ENCODE assay signal across 10 mouse cellular contexts in the genomic region with DNA sequence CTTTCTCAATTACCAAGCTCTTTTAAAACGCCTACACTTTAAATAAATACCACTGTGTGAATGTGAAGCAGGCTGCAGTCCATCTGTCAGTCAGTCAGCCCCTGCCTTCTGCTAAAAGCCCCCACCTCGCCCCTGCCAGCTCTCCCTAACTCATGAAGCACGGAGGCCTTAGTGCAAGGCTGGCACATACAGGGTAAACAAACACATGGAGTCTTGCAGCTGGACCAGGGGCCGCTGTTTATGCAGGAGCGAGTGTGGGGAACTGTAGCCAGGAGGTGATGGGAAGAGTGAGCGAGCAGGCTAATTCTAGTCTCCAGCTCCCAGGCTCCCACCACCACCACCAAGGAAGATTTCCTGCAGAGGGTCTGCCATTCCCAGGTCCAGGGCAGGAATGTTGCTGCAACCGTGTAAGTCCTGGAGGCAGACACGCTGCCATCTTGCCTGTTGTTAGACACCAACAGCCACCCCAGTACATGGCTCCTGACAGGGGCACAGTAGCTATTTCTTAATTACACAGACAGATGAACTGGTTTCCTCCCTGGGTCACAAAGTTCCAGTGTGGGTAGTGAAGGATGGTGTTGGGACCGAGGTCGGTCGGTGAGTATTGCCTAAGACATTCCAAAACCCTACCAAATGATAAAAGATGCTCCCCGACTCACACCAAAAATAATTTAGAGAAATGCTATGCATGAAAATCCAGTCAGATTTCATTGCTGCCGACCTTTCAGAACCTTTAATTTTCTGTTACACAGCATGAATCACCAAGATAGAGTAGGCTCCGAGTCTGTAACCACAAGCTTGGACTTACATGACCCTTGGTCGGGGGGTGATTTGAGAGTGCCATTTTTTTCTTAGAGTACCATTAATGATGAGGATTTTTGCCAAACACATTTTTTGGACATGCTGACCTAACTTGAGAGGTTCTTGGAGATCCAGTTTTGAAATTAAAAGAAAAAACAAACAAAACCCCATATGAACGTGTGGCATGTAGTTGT. TPM values are rescaled to one million over a fixed set of nuclear protein-coding genes. Genes with fewer than 3 reads are reported as not detected.
DNase-seq lines count a peak whose midpoint lies in the region; ATAC-seq lines count a peak whose summit lies in the region.
"Had no signal": no experiment of that assay in that cellular context is flagged by ENCODE, and none has a peak within 500 bp of the region (broad histone marks: within the 10 kb centered on the region; RNA-seq: fewer than 3 reads in every experiment).

No protein-coding gene starts in this region.

- DNase-seq in cerebellum, postnatal 10 days, result peak; percentile 52 to 57
- no peak for DNase-seq in neural tube, embryonic 11.5 days (ENCODE audit: low spot score)
- no peak for DNase-seq in neural tube, embryonic 10.5 days (ENCODE audit: extremely low spot score, low spot score)
- no peak for DNase-seq in urinary bladder, postnatal 25 days (ENCODE audit: low spot score)
- no peak for DNase-seq in c-Kit-positive CD71-positive TER-119-positive erythroid progenitor cells, embryonic 14.5 days (ENCODE audit: low spot score)
- DNase-seq: adrenal gland, postnatal 14 days; retina, postnatal 1 day had no signal

- ATAC-seq in cerebellum, adult (ENCODE audit: insufficient number of reproducible peaks, low FRiP score, low TSS enrichment), result no peak
- ATAC-seq in neural tube, embryonic 11.5 days (ENCODE audit: insufficient read depth, low FRiP score, low TSS enrichment), result no peak
- ATAC-seq in limb, embryonic 13.5 days (ENCODE audit: low FRiP score, low read depth), result peak; percentile 29; the same call in 1 of the 2 replicates
- no peak for ATAC-seq in CD4-positive, CD25-positive, alpha-beta regulatory T cell, adult 4 months

- peaks cover 54% of the 10 kb centered on the region for H3K4me1 ChIP-seq in neural tube, embryonic 11.5 days (ENCODE audit: control insufficient read depth, insufficient read depth, low read length)
- H3K4me1 ChIP-seq in limb, embryonic 13.5 days, result peaks cover 92% of the 10 kb centered on the region

- no peaks in the 10 kb centered on the region for H3K9me3 ChIP-seq in neural tube, embryonic 11.5 days (ENCODE audit: control insufficient read depth, low read length)
- H3K9me3 ChIP-seq in limb, embryonic 13.5 days, result no peaks in the 10 kb centered on the region

- no peaks in the 10 kb centered on the region; the same call in 1 of the 2 replicates for H3K36me3 ChIP-seq in neural tube, embryonic 11.5 days (ENCODE audit: control insufficient read depth, insufficient read depth, low read length)
- H3K36me3 ChIP-seq in limb, embryonic 13.5 days, result peaks cover 14% of the 10 kb centered on the region; the same call in 1 of the 2 replicates

- 0 out of 2 replicates have a peak overlapping the region, but pooled peaks have one; percentile 9 for H3K4me2 ChIP-seq in neural tube, embryonic 11.5 days (ENCODE audit: low read depth)
- peak overlapping the region; percentile 31; the same call in 1 of the 2 replicates for H3K4me2 ChIP-seq in limb, embryonic 13.5 days (replicated peaks)

- no peak overlapping the region for H3K4me3 ChIP-seq in neural tube, embryonic 11.5 days (ENCODE audit: low read depth, low read length)
- no peak overlapping the region for H3K4me3 ChIP-seq in limb, embryonic 13.5 days

- H3K9ac ChIP-seq in neural tube, embryonic 11.5 days (ENCODE audit: low read length), result peak overlapping the region; percentile 26; the same call in 1 of the 2 replicates
- peak overlapping the region; percentile 25; the same call in 1 of the 2 replicates for H3K9ac ChIP-seq in limb, embryonic 13.5 days

- WGBS in neural tube, embryonic 11.5 days, result 53% methylated on average over 16 of the region's 16 CpGs
- 50% methylated on average over 16 of the region's 16 CpGs for WGBS in limb, embryonic 13.5 days

- H3K27me3 ChIP-seq in neural tube, embryonic 11.5 days (ENCODE audit: control insufficient read depth, insufficient read depth, low read length), result no peaks in the 10 kb centered on the region
- no peaks in the 10 kb centered on the region for H3K27me3 ChIP-seq in limb, embryonic 13.5 days

- peak overlapping the region; percentile 1; the same call in 1 of the 2 replicates for H3K27ac ChIP-seq in neural tube, embryonic 11.5 days (ENCODE audit: low read depth, low read length)
- no peak overlapping the region for H3K27ac ChIP-seq in limb, embryonic 13.5 days

RNA-seq across cellular contexts. Expression of a gene that starts 20.0 kb away (rescaled TPM):
- polyA plus RNA-seq in neural tube, embryonic 11.5 days (2014; fragmentation: Nextera tagmentation; extraction: Ambion mirVana), result 43.8 and 48.2 TPM in 2 replicates
- 58.7 and 63.5 TPM in 2 replicates for polyA plus RNA-seq in limb, embryonic 13.5 days (2015; fragmentation: Nextera tagmentation; extraction: Ambion mirVana)
- under 1 TPM in 1 of 2 experiments, not detected in 1; 0.79 TPM for polyA plus RNA-seq in CD4-positive, CD25-positive, alpha-beta regulatory T cell, adult 4 months (2017; shearing (Covaris generic))

Comparison
In these comparisons a context has a peak if more than half of its experiments do, and no peak if none do; other contexts are left out.
1. DNase-seq: peak in cerebellum, postnatal 10 days (2 of 2); none in neural tube, embryonic 11.5 days (single experiment), neural tube, embryonic 10.5 days (single experiment), urinary bladder, postnatal 25 days (single experiment) and c-Kit-positive CD71-positive TER-119-positive erythroid progenitor cells, embryonic 14.5 days (single experiment).
2. RNA of a gene that starts 20.0 kb away (polyA plus RNA-seq): 58.7 to 63.5 TPM in limb, embryonic 13.5 days and 43.8 to 48.2 TPM in neural tube, embryonic 11.5 days; 0.79 TPM in CD4-positive, CD25-positive, alpha-beta regulatory T cell, adult 4 months; every median in the first group is over 10 times any median in the second.